Mouse (Mus musculus) layer of hippocampus, postnatal 10 days (tissue): ENCODE data around the gene Zbtb40. TPM values are rescaled to one million over a fixed set of nuclear protein-coding genes. Genes with fewer than 3 reads are reported as not detected.

Experiments used
- DNase-seq, 2 experiments: peaks; one replicate each; pipeline ENCODE4 v3.0.0; 2021; ENCODE audit warnings: low spot score in 2 of 2
- total RNA-seq, 2 experiments: library from RNA; stranded (reverse); gene quantifications; 2 replicates each; pipeline ENCODE4 v1.2.3; 2021

The Zbtb40 gene
- total RNA-seq, 2 experiments from 2014 or later: 6.6 to 7.7 TPM

DNA sequence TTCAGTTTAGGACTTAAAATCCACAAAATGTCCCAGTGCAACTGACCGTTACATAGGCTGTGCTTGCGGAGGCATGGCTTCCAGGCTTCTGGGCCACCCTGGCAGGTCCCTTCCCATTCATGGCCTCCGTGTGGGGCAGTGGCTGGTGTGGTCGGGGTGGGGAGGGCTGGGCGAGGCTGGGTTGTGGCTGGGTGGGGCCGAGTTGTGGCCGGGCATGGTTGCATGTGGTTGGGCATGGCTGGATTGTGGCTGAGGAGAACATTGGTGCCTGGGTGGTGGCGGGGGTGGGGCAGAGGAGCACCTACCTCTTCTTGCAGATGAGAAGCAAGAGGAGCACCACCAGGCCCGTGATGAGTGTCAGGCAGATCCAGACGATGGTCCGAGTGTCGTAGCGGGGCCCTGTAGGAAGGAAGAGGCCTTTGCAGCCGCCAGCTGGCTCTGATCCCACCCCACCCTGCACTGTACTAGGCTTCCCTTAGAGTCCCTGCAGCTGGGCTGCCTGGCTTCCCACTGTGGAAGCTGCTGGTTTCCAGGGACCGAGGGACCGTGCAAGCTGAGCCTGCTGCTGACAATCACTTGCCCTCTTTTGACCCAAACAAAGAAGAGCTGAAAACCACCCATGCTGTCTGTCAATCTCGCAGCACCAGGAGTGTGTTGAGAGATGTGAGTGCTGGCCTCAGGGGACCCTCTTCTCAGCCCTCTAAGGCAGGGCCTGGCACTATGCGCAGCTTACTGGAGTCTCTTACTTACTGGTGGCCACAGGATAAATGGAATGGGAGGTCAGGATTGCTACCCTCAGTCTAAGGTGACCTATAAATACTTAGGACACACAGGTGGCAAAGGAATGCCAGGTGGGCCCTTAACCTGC is 113.6 kb downstream of the Zbtb40 start:
- no peak for DNase-seq

DNA sequence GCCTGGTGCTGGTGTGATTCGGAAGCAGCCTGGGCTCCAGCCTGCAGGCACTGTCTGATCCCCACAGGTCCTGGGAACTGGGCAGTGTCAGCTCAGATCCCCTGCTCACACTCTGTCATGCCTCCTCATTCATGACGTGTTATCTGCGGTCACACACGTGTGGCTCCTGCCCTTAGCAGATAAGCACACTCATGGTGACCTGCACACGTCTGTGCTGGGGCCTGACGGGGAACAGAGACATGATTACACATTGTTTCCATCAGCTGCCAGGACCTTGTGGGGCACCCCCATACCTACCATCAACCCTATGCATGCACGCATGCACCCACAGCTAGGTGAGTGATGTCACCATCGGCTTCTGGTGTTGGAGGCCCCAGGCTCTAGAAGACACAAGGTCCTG is 118.1 kb downstream of the Zbtb40 start:
- no peak for DNase-seq

Other genes starting within 250 kb of the Zbtb40 start
- gene Ephb2, start 212.8 kb downstream of the Zbtb40 start, total RNA-seq: 10 to 100 TPM; 55.1 to 57.0 TPM
- 10 to 100 TPM; 32.3 to 35.4 TPM for gene C1qb, start 162.6 kb downstream of the Zbtb40 start, total RNA-seq
- 10 to 100 TPM; 33.6 to 33.7 TPM for gene C1qc, start 155.7 kb downstream of the Zbtb40 start, total RNA-seq
- 10 to 100 TPM; 30.6 to 32.0 TPM for gene C1qa, start 150.0 kb downstream of the Zbtb40 start, total RNA-seq
- gene Epha8, start 92.0 kb downstream of the Zbtb40 start, total RNA-seq: 10 to 100 TPM in 1 of 2 experiments, 1 to 10 TPM in 1; 9.5 to 10.6 TPM
- 10 to 100 TPM; 10.4 to 11.4 TPM for gene Wnt4, start 228.7 kb upstream of the Zbtb40 start, total RNA-seq